26 mouse cellular contexts compared by ENCODE assay signal in the genomic region with DNA sequence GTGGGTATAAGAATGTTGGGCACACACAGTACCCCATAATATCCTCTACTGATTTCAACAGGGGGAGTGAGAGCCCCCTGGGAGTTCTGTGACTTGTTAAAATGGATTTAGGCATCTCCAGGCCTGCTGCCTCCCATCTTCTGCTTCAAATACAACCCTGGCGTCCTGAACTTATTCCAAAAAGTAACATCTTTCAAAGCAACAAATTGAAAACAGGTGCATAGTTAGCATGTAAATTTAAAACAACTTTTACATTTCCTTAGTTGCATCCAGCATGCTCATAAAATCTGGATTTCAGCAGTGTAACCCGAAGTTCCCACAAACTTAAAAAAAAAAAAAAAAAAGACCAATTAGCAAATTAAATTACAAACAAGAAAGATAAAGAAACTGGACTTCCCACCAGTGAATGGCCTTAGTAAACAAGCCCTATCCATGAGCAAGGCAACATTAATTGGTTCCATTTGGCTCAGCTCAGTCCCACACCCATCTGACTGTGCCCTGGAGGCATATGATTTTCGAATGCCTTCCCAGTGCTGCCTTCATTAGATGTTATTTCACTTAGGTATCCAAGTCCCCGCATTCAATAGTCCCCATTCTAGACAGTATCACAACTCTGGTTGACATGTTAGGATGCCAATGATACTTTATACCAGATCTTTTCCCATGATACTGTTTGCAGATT.
DNase-seq lines count a peak whose midpoint lies in the region; ATAC-seq and TF ChIP-seq lines count a peak whose summit lies in the region.
"Had no signal": no experiment of that assay in that cellular context is flagged by ENCODE, and none has a peak within 500 bp of the region (broad histone marks: within the 10 kb centered on the region; RNA-seq: fewer than 3 reads in every experiment).

No protein-coding gene starts in this region.

- no peak overlapping the region for H3K4me2 ChIP-seq in forebrain, embryonic 13.5 days
- H3K4me2 ChIP-seq in forebrain, postnatal 0 days (ENCODE audit: low read depth), result no peak overlapping the region
- H3K4me2 ChIP-seq in embryonic facial prominence, embryonic 14.5 days (ENCODE audit: low read depth, low read length), result no peak overlapping the region
- H3K4me2 ChIP-seq in limb, embryonic 14.5 days (replicated peaks; ENCODE audit: low read depth, low read length, severe bottlenecking), result no peak overlapping the region
- no peak overlapping the region for H3K4me2 ChIP-seq in midbrain, embryonic 11.5 days
- H3K4me2 ChIP-seq: heart, embryonic 15.5 days; hindbrain, embryonic 14.5 days; liver, embryonic 15.5 days; lung, embryonic 15.5 days; neural tube, embryonic 13.5 days had no signal

- TF ChIP-seq POLR2A in limb, embryonic 14.5 days (IDR thresholded peaks at IDR 0.05; ENCODE audit: borderline replicate concordance, extremely low read depth, insufficient read depth, insufficient read length), result no peak

- no peaks in the 10 kb centered on the region for H3K36me3 ChIP-seq in forebrain, embryonic 13.5 days (ENCODE audit: poor library complexity, severe bottlenecking)
- no peaks in the 10 kb centered on the region for H3K36me3 ChIP-seq in forebrain, postnatal 0 days (ENCODE audit: insufficient read depth)
- no peaks in the 10 kb centered on the region for H3K36me3 ChIP-seq in embryonic facial prominence, embryonic 14.5 days (ENCODE audit: control insufficient read depth, insufficient read depth, low read length)
- H3K36me3 ChIP-seq in limb, embryonic 14.5 days (ENCODE audit: control insufficient read depth, insufficient read depth, low read length), result no peaks in the 10 kb centered on the region
- H3K36me3 ChIP-seq in midbrain, embryonic 11.5 days (ENCODE audit: control insufficient read depth, insufficient read depth, low read length), result no peaks in the 10 kb centered on the region
- H3K36me3 ChIP-seq: heart, embryonic 15.5 days; liver, embryonic 15.5 days; lung, embryonic 15.5 days; neural tube, embryonic 13.5 days had no signal

- ATAC-seq in forebrain, embryonic 13.5 days, result 0 out of 2 replicates have a peak, but pooled peaks have one; percentile 55
- ATAC-seq in forebrain, postnatal 0 days, result no peak
- ATAC-seq in embryonic facial prominence, embryonic 14.5 days (ENCODE audit: low read depth), result no peak
- ATAC-seq in limb, embryonic 14.5 days (ENCODE audit: low FRiP score, low read depth), result no peak
- ATAC-seq in activated CD4-positive, CD25-positive, alpha-beta regulatory T cell, adult 4 months, result no peak
- ATAC-seq in midbrain, embryonic 11.5 days (ENCODE audit: low FRiP score), result no peak
- ATAC-seq: forebrain, embryonic 16.5 days; midbrain, embryonic 16.5 days; Patski had no signal

- no peaks in the 10 kb centered on the region for H3K9me3 ChIP-seq in forebrain, embryonic 13.5 days (replicated peaks)
- no peaks in the 10 kb centered on the region for H3K9me3 ChIP-seq in forebrain, postnatal 0 days (ENCODE audit: low read length)
- no peaks in the 10 kb centered on the region for H3K9me3 ChIP-seq in embryonic facial prominence, embryonic 14.5 days (ENCODE audit: control insufficient read depth, low read length)
- H3K9me3 ChIP-seq in limb, embryonic 14.5 days (ENCODE audit: control insufficient read depth, low read length), result no peaks in the 10 kb centered on the region
- H3K9me3 ChIP-seq in midbrain, embryonic 11.5 days (ENCODE audit: control insufficient read depth, low read length), result no peaks in the 10 kb centered on the region
- H3K9me3 ChIP-seq: heart, embryonic 15.5 days; liver, embryonic 15.5 days; lung, embryonic 15.5 days; neural tube, embryonic 13.5 days had no signal

- H3K9ac ChIP-seq in forebrain, embryonic 13.5 days, result no peak overlapping the region
- H3K9ac ChIP-seq in forebrain, postnatal 0 days, result no peak overlapping the region
- no peak overlapping the region for H3K9ac ChIP-seq in embryonic facial prominence, embryonic 14.5 days (ENCODE audit: low read depth, low read length)
- no peak overlapping the region for H3K9ac ChIP-seq in limb, embryonic 14.5 days (ENCODE audit: low read depth, low read length, severe bottlenecking)
- H3K9ac ChIP-seq in midbrain, embryonic 11.5 days (ENCODE audit: low read length), result no peak overlapping the region
- H3K9ac ChIP-seq: heart, embryonic 15.5 days; hindbrain, embryonic 14.5 days; liver, embryonic 15.5 days; lung, embryonic 15.5 days; neural tube, embryonic 13.5 days had no signal

- H3K27me3 ChIP-seq in forebrain, embryonic 13.5 days, result no peaks in the 10 kb centered on the region
- no peaks in the 10 kb centered on the region for H3K27me3 ChIP-seq in forebrain, postnatal 0 days (ENCODE audit: insufficient read depth, low read length)
- H3K27me3 ChIP-seq in embryonic facial prominence, embryonic 14.5 days (replicated peaks; ENCODE audit: control insufficient read depth, insufficient read depth, low read length), result no peaks in the 10 kb centered on the region
- no peaks in the 10 kb centered on the region for H3K27me3 ChIP-seq in limb, embryonic 14.5 days (ENCODE audit: control insufficient read depth, insufficient read depth, low read length)
- no peaks in the 10 kb centered on the region for H3K27me3 ChIP-seq in midbrain, embryonic 11.5 days (ENCODE audit: control insufficient read depth, insufficient read depth, low read length)
- H3K27me3 ChIP-seq: heart, embryonic 15.5 days; liver, embryonic 15.5 days; lung, embryonic 15.5 days; neural tube, embryonic 13.5 days; Patski had no signal

- no peak for DNase-seq in forebrain, postnatal 0 days
- peak; percentile 11 for DNase-seq in embryo, embryonic 11 days
- peak; percentile 76 for DNase-seq in embryonic facial prominence, embryonic 14.5 days (ENCODE audit: low spot score)
- DNase-seq in limb, embryonic 14.5 days (ENCODE audit: low spot score), result peak; percentile 50
- no peak for DNase-seq in midbrain, embryonic 11.5 days (ENCODE audit: low spot score, missing footprints)
- no peak for DNase-seq in lung, postnatal 10 days
- DNase-seq: adrenal gland, adult 8-10 months; cerebellum, adult 2 months; gastrocnemius, postnatal 25 days; heart, adult 2 months; heart, postnatal 36 days; kidney, adult 2 months; liver; lung, postnatal 4 days had no signal

- no peak overlapping the region for H3K4me3 ChIP-seq in forebrain, embryonic 13.5 days
- no peak overlapping the region for H3K4me3 ChIP-seq in forebrain, postnatal 0 days (ENCODE audit: low read depth, low read length)
- H3K4me3 ChIP-seq in embryonic facial prominence, embryonic 14.5 days (ENCODE audit: low read depth, low read length), result no peak overlapping the region
- H3K4me3 ChIP-seq in limb, embryonic 14.5 days (replicated peaks; ENCODE audit: low read length), result no peak overlapping the region
- H3K4me3 ChIP-seq in midbrain, embryonic 11.5 days (ENCODE audit: low read depth, low read length), result no peak overlapping the region
- H3K4me3 ChIP-seq: heart, adult 2 months; heart, embryonic 15.5 days; liver, embryonic 15.5 days; lung, embryonic 15.5 days; myocyte; neural tube, embryonic 13.5 days had no signal

- H3K27ac ChIP-seq in forebrain, embryonic 13.5 days, result no peak overlapping the region
- no peak overlapping the region for H3K27ac ChIP-seq in forebrain, postnatal 0 days (ENCODE audit: low read depth, low read length)
- no peak overlapping the region for H3K27ac ChIP-seq in embryonic facial prominence, embryonic 14.5 days (replicated peaks; ENCODE audit: low read depth, low read length)
- no peak overlapping the region for H3K27ac ChIP-seq in limb, embryonic 14.5 days (replicated peaks; ENCODE audit: low read depth, low read length)
- no peak overlapping the region for H3K27ac ChIP-seq in midbrain, embryonic 11.5 days (ENCODE audit: low read depth, low read length)
- H3K27ac ChIP-seq: heart, adult 2 months; heart, embryonic 15.5 days; hindbrain, embryonic 14.5 days; kidney, postnatal 0 days; liver, embryonic 15.5 days; lung, embryonic 15.5 days; neural tube, embryonic 13.5 days had no signal

- WGBS in forebrain, embryonic 13.5 days, result 51% methylated on average over 4 of the region's 4 CpGs
- WGBS in forebrain, postnatal 0 days, result 34% methylated on average over 4 of the region's 4 CpGs
- 20% methylated on average over 4 of the region's 4 CpGs for WGBS in embryonic facial prominence, embryonic 14.5 days
- WGBS in limb, embryonic 14.5 days, result 18% methylated on average over 4 of the region's 4 CpGs
- 74% methylated on average over 4 of the region's 4 CpGs for WGBS in midbrain, embryonic 11.5 days

- no peaks in the 10 kb centered on the region for H3K4me1 ChIP-seq in forebrain, embryonic 13.5 days
- H3K4me1 ChIP-seq in forebrain, postnatal 0 days (ENCODE audit: insufficient read depth), result no peaks in the 10 kb centered on the region
- H3K4me1 ChIP-seq in embryonic facial prominence, embryonic 14.5 days (ENCODE audit: control insufficient read depth, insufficient read depth, low read length), result no peaks in the 10 kb centered on the region; the same call in 1 of the 2 replicates
- H3K4me1 ChIP-seq in limb, embryonic 14.5 days (ENCODE audit: control insufficient read depth, insufficient read depth, low read length), result peaks cover 11% of the 10 kb centered on the region
- H3K4me1 ChIP-seq in midbrain, embryonic 11.5 days (ENCODE audit: control insufficient read depth, insufficient read depth, low read length), result no peaks in the 10 kb centered on the region
- H3K4me1 ChIP-seq: heart, embryonic 15.5 days; liver, embryonic 15.5 days; lung, embryonic 15.5 days; neural tube, embryonic 13.5 days had no signal

- TF ChIP-seq CTCF in forebrain, postnatal 0 days (IDR thresholded peaks at IDR 0.05; ENCODE audit: low read depth), result no peak

Comparison
In these comparisons a context has a peak if more than half of its experiments do, and no peak if none do; other contexts are left out.
1. DNase-seq: peak in embryo, embryonic 11 days (single experiment), embryonic facial prominence, embryonic 14.5 days (single experiment) and limb, embryonic 14.5 days (single experiment); none in forebrain, postnatal 0 days (single experiment), midbrain, embryonic 11.5 days (single experiment) and lung, postnatal 10 days (single experiment).